ENCODE assay signal across 8 mouse cellular contexts in genomic region chr9:120010781-120011511, GRCm38 (mm10). TPM values are rescaled to one million over a fixed set of nuclear protein-coding genes. Genes with fewer than 3 reads are reported as not detected.
DNase-seq lines count a peak whose midpoint lies in the region; ATAC-seq lines count a peak whose summit lies in the region.

No protein-coding gene starts in this region.

- 3% methylated on average over 60 of the region's 60 CpGs for WGBS in hindbrain, embryonic 11.5 days
- WGBS in lung, embryonic 16.5 days, result 1% methylated on average over 55 of the region's 60 CpGs

- no peaks in the 10 kb centered on the region for H3K36me3 ChIP-seq in hindbrain, embryonic 11.5 days (ENCODE audit: control insufficient read depth, insufficient read depth, low read length)
- no peaks in the 10 kb centered on the region for H3K36me3 ChIP-seq in lung, embryonic 16.5 days (ENCODE audit: control insufficient read depth, insufficient read depth, low read length)

- no peaks in the 10 kb centered on the region for H3K9me3 ChIP-seq in hindbrain, embryonic 11.5 days (ENCODE audit: control insufficient read depth, low read length)
- H3K9me3 ChIP-seq in lung, embryonic 16.5 days (ENCODE audit: control insufficient read depth, low read length), result no peaks in the 10 kb centered on the region

- peak; percentile 94 for ATAC-seq in hindbrain, embryonic 11.5 days (ENCODE audit: low FRiP score)
- peak; percentile 95 for ATAC-seq in lung, embryonic 16.5 days (ENCODE audit: low read depth)

- no peaks in the 10 kb centered on the region for H3K4me1 ChIP-seq in hindbrain, embryonic 11.5 days (replicated peaks; ENCODE audit: control insufficient read depth, insufficient read depth, low read length)
- H3K4me1 ChIP-seq in lung, embryonic 16.5 days (replicated peaks; ENCODE audit: control insufficient read depth, insufficient read depth, low read length), result peaks cover 12% of the 10 kb centered on the region

- peak; percentile 97 for DNase-seq in NIH3T3 (ENCODE audit: low read depth)
- peak; percentile 96 for DNase-seq in cerebellum, adult 9-11 months
- DNase-seq in frontal cortex, adult 2 months (ENCODE audit: extremely low spot score in 1 of 2, low spot score in 1 of 2), result peak; percentile 89 to 98
- peak; percentile 96 for DNase-seq in hindbrain, embryonic 11.5 days (ENCODE audit: low spot score)
- peak; percentile 96 for DNase-seq in layer of hippocampus, adult 9-11 months
- DNase-seq in ovary, postnatal 10 days (ENCODE audit: low spot score), result peak; percentile 95
- DNase-seq in thymus, postnatal 0 days (ENCODE audit: low spot score), result peak; percentile 97

- H3K27me3 ChIP-seq in hindbrain, embryonic 11.5 days (ENCODE audit: control insufficient read depth, insufficient read depth, low read length), result no peaks in the 10 kb centered on the region; the same call in 1 of the 2 replicates
- H3K27me3 ChIP-seq in lung, embryonic 16.5 days (ENCODE audit: control insufficient read depth, insufficient read depth, low read depth, low read length), result no peaks in the 10 kb centered on the region

- no peak overlapping the region for H3K9ac ChIP-seq in hindbrain, embryonic 11.5 days (ENCODE audit: low read depth, low read length)
- peak overlapping the region; percentile 54 for H3K9ac ChIP-seq in lung, embryonic 16.5 days (ENCODE audit: low read length)

- peak overlapping the region; percentile 35 for H3K4me3 ChIP-seq in hindbrain, embryonic 11.5 days (ENCODE audit: low read depth, low read length)
- peak overlapping the region; percentile 44 for H3K4me3 ChIP-seq in lung, embryonic 16.5 days (ENCODE audit: low read length)

- peak overlapping the region; percentile 72 for H3K27ac ChIP-seq in hindbrain, embryonic 11.5 days (ENCODE audit: low read depth, low read length)
- H3K27ac ChIP-seq in lung, embryonic 16.5 days (ENCODE audit: low read length), result peak overlapping the region; percentile 94

- peak overlapping the region; percentile 77 for H3K4me2 ChIP-seq in hindbrain, embryonic 11.5 days (replicated peaks; ENCODE audit: low read depth, low read length)
- peak overlapping the region; percentile 77 for H3K4me2 ChIP-seq in lung, embryonic 16.5 days (ENCODE audit: low read depth, low read length)

RNA-seq across cellular contexts. Expression of gene Xirp1, which starts 12.5 kb away (rescaled TPM):
- 0.04 TPM in 2 replicates for polyA plus RNA-seq in frontal cortex, adult 2 months (2012; rRNA removed)
- 0.04 TPM in 1 of 2 replicates, not detected in the other for polyA plus RNA-seq in hindbrain, embryonic 11.5 days (2014; fragmentation: Nextera tagmentation; extraction: Ambion mirVana)
- 1.3 and 1.6 TPM in 2 replicates for polyA plus RNA-seq in lung, embryonic 16.5 days (2015; fragmentation: Nextera tagmentation; extraction: Ambion mirVana)
- 0.09 TPM in 1 of 2 replicates, not detected in the other for polyA plus RNA-seq in thymus, postnatal 0 days (2015; fragmentation: Nextera tagmentation; extraction: Ambion mirVana)

RNA-seq across cellular contexts. Expression of gene Csrnp1, which starts 26.5 kb away (rescaled TPM):
- polyA plus RNA-seq in frontal cortex, adult 2 months (2012; rRNA removed), result 11.2 and 16.6 TPM in 2 replicates
- polyA plus RNA-seq in hindbrain, embryonic 11.5 days (2014; fragmentation: Nextera tagmentation; extraction: Ambion mirVana), result 0.62 and 1.3 TPM in 2 replicates
- 9.6 and 9.8 TPM in 2 replicates for polyA plus RNA-seq in lung, embryonic 16.5 days (2015; fragmentation: Nextera tagmentation; extraction: Ambion mirVana)
- 41.3 and 43.3 TPM in 2 replicates for polyA plus RNA-seq in thymus, postnatal 0 days (2015; fragmentation: Nextera tagmentation; extraction: Ambion mirVana)

RNA-seq across cellular contexts. Expression of gene Cx3cr1, which starts 58.7 kb away (rescaled TPM):
- 25.2 and 37.6 TPM in 2 replicates for polyA plus RNA-seq in frontal cortex, adult 2 months (2012; rRNA removed)
- polyA plus RNA-seq in hindbrain, embryonic 11.5 days (2014; fragmentation: Nextera tagmentation; extraction: Ambion mirVana), result 4.3 and 7.2 TPM in 2 replicates
- polyA plus RNA-seq in lung, embryonic 16.5 days (2015; fragmentation: Nextera tagmentation; extraction: Ambion mirVana), result 8.9 and 9.2 TPM in 2 replicates
- polyA plus RNA-seq in thymus, postnatal 0 days (2015; fragmentation: Nextera tagmentation; extraction: Ambion mirVana), result 4.0 and 4.3 TPM in 2 replicates

Comparison
In these comparisons a context has a peak if more than half of its experiments do, and no peak if none do; other contexts are left out.
1. Peak in every context shown above with its lines: DNase-seq, ATAC-seq, H3K4me3 ChIP-seq and H3K27ac ChIP-seq.